Mouse (Mus musculus) kidney, embryonic 15.5 days (tissue): ENCODE data around the gene Tbcd. TPM values are rescaled to one million over a fixed set of nuclear protein-coding genes. Genes with fewer than 3 reads are reported as not detected.
A peak's percentile ranks its signal among the peaks of the same experiment; 100 is the strongest.

Experiments
- ATAC-seq: fragments of 200-750 bp; cut with Nextera tagmentation; replicated peaks from 2 replicates; pipeline ENCODE4 v1.8.0; 2017; ENCODE audit warnings: moderate TSS enrichment; ENCODE audit not compliant: low FRiP score
- H3K27ac ChIP-seq: fragments of 300-500 bp; sonication (generic); 2 replicates; pipeline ENCODE4 v1.5.1; 2015; ENCODE audit warnings: mild to moderate bottlenecking, inconsistent platforms
- H3K27me3 ChIP-seq: fragments of 300-500 bp; sonication (generic); 2 replicates; pipeline ENCODE4 v1.6.1; 2015; ENCODE audit warnings: inconsistent platforms
- H3K36me3 ChIP-seq: fragments of 300-500 bp; sonication (generic); 2 replicates; pipeline ENCODE4 v1.6.1; 2015; ENCODE audit warnings: inconsistent platforms
- H3K4me1 ChIP-seq: fragments of 300-500 bp; sonication (generic); 2 replicates; pipeline ENCODE4 v1.6.1; 2015; ENCODE audit warnings: inconsistent platforms
- H3K4me2 ChIP-seq: fragments of 300-500 bp; sonication (generic); 2 replicates; pipeline ENCODE4 v1.6.1; 2015; ENCODE audit warnings: moderate library complexity, mild to moderate bottlenecking, inconsistent platforms
- H3K4me3 ChIP-seq: fragments of 300-500 bp; sonication (generic); replicated peaks from 2 replicates; pipeline ENCODE4 v1.5.1; 2015; ENCODE audit warnings: mild to moderate bottlenecking, inconsistent platforms
- H3K9ac ChIP-seq: fragments of 300-500 bp; sonication (generic); 2 replicates; pipeline ENCODE4 v1.6.1; 2015; ENCODE audit warnings: mild to moderate bottlenecking, inconsistent platforms
- H3K9me3 ChIP-seq: fragments of 300-500 bp; sonication (generic); replicated peaks from 2 replicates; pipeline ENCODE4 v1.6.1; 2016; ENCODE audit warnings: inconsistent platforms
- WGBS: fragments of 180-500 bp; shearing (Covaris S2); methylation state at CpG from one replicate; pipeline ENCODE4 v1.1.7; 2015; ENCODE audit warnings: mixed read lengths; 5-methylcytosine and 5-hydroxymethylcytosine counted together
- polyA plus RNA-seq: library from polyadenylated mRNA; unstranded; fragments of >200 nt; fragmentation: Nextera tagmentation; extraction: Ambion mirVana; gene quantifications from 2 replicates; pipeline ENCODE4 v1.2.1, GENCODE M21; 2015

The Tbcd gene
- polyA plus RNA-seq, 1 experiment from 2014 or later, result 37.4 TPM

DNA sequence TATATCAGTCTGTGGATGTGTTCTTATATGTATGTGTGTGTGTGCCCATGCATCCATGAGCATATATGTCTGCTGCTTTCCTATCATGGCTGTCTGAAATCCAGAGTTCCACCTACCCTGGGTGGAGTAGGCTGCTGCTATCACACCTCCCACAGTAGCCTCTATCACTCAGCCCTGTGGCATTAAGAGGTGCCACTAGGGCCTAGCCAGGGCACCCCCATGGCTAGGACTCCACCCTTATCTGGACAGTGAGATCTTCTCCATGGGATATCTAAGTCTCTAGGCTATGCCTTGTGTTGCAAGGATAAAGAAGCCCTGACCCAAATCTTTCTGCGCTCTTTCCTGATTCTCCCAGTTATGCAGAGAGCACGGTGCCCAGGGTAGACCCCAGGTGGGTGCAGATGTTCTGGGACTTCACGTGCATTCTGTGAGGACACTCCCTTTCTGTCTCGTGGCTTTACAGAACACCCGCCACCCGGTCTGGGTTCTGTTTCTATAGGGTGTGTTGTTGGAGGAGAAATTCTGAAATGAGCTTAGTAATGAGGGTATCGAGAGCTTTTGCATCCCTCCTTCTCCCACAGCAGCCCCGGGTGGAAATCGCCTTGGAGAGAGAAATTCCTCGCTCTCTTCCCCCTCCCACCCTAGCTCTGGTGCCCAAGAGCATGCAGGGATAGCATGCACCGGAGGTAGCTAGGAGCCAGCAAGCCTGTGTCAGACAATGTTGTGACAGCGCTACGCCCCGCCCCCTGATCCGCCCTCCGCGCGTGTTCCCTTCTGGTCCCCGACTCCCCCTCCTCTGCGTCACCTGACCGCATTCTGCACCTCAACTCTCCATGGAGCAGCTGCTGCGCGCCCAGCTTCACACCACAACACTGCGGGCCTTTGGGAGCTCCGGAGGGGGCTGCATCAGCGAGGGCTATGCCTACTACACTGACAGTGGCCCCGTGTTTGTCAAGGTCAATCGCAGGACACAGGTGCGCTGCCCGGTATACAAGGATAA, 17.3 kb upstream of the Tbcd start, which contains the start of gene Fn3k:
Gene Fn3k, plus strand, starts transcription at position 758 of the 1,000 bp plus-strand sequence.
- H3K36me3 ChIP-seq, result peaks cover 14% of the 10 kb centered on the region
- 7% methylated on average over 26 of the region's 30 CpGs for WGBS
- peak within 1 kb of the TSS; percentile 67 for H3K4me2 ChIP-seq
- peaks cover 17% of the 10 kb centered on the region for H3K4me1 ChIP-seq
- H3K9me3 ChIP-seq, result no peaks in the 10 kb centered on the region
- H3K9ac ChIP-seq, result peak within 1 kb of the TSS; percentile 37; the same call in 1 of the 2 replicates
- H3K27ac ChIP-seq, result no peak within 1 kb of the TSS
- ATAC-seq, result peak; percentile 94
- no peaks in the 10 kb centered on the region for H3K27me3 ChIP-seq
- peak within 1 kb of the TSS; percentile 49 for H3K4me3 ChIP-seq

DNA sequence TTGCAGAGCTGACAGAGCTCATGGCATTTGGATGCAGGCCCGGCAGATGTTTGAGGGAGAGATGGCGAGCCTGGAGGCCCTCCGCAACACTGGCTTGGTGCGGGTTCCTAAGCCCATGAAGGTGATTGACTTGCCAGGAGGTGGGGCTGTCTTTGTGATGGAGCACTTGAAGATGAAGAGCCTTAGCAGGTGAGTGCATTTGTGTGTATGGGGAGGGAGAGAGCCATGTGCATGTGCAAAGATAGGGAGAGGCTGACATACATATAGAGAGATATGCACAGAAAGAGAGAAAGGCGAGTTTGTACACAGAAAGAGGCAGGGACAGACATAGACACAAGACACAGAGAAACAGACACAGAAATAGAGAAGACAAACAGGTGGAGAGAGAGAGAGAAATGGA, 14.5 kb upstream of the Tbcd start:
- Histone ChIP-seq H3K4me2 (no peak overlapping the region), H3K36me3 (no peaks in the 10 kb centered on the region), H3K9ac (no peak overlapping the region), H3K9me3 (no peaks in the 10 kb centered on the region), H3K27me3 (no peaks in the 10 kb centered on the region), H3K4me1 (peaks cover 17% of the 10 kb centered on the region), H3K27ac (no peak overlapping the region), H3K4me3 (no peak overlapping the region)
- WGBS, result 77% methylated on average over 5 of the region's 5 CpGs
- ATAC-seq, result no peak

DNA sequence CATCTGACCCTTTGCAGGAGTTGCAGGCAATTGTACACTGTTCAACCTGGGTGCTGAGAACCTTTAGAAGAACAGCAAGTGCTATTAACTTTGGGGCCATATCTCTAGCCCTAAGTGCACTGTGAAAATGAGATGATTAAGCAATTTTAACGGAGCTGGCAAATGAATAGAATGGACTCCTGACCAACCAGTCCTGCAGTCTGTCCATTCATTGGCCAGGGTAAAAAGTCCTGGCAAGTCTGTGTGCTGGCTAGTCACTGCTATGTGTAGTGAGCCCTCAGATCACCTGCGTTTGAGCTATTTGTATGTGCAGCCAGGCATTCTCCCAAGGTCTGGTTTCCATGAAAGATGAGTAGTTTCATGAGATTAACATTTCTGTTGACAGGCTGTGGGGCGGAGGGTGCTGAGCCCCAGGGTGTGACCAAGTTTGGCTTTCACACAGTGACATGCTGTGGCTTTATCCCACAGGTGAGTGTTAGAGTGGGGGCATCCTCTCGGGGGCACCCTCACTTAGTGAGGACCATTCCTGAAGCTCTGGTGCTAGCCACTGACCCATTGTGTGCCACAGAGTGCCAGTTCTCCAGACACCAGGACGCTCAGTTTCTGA, 12.0 kb upstream of the Tbcd start:
- Histone ChIP-seq H3K9me3 (no peaks in the 10 kb centered on the region), H3K36me3 (no peaks in the 10 kb centered on the region), H3K4me1 (peaks cover 8% of the 10 kb centered on the region), H3K27me3 (no peaks in the 10 kb centered on the region), H3K9ac (no peak overlapping the region), H3K4me2 (no peak overlapping the region), H3K27ac (no peak overlapping the region), H3K4me3 (no peak overlapping the region)
- ATAC-seq, result no peak
- WGBS, result 67% methylated on average over 5 of the region's 5 CpGs

DNA sequence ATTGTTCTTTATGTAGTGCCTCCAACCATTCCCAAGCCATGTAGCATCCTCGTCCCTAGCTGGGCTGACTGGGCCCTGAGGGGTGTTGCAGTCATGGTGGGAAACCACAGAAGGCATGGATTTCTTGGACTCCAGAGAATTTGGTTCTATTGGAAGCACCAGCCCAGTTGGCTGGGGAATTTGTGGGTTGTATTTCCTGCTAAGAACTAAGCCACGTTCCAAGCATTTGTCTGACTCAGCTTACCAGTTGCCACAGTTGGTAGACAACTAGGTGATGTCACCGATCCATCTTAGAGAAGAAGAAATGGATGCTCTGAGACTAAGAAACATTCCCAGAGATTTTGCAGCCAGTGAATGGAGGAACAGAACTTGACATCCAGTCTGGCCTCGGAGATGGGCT, 10.1 kb upstream of the Tbcd start:
- Histone ChIP-seq H3K27ac (no peak overlapping the region), H3K4me2 (no peak overlapping the region), H3K27me3 (no peaks in the 10 kb centered on the region), H3K4me3 (no peak overlapping the region), H3K4me1 (0 out of 2 replicates have a peak, but pooled peaks cover 4% of the 10 kb centered on the region), H3K36me3 (no peaks in the 10 kb centered on the region), H3K9ac (no peak overlapping the region), H3K9me3 (no peaks in the 10 kb centered on the region)
- ATAC-seq, result no peak
- 86% methylated on average over 4 of the region's 4 CpGs for WGBS

DNA sequence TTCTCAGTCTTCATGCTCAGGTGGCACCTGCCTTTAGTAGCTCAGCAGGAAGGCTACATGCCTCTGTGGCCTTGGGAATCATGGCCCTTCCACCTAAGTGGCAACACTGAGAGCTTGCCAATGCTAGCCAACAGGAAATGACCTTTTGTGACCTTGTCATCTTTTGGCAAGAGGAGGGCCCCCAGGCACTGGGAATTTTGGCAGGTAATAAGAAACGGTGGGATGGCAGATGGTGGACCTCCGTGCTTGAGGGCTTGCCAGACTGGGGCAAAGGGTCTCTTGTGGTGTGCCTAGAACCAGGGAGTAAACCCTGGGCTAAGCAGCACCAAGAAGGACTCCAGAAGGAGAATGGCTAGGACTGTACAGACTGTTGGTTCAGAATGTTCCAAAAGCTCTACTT, 9.7 kb upstream of the Tbcd start:
- ATAC-seq, result no peak
- Histone ChIP-seq H3K9ac (no peak overlapping the region), H3K27me3 (no peaks in the 10 kb centered on the region), H3K4me2 (no peak overlapping the region), H3K36me3 (no peaks in the 10 kb centered on the region), H3K9me3 (no peaks in the 10 kb centered on the region), H3K4me1 (0 out of 2 replicates have a peak, but pooled peaks cover 4% of the 10 kb centered on the region), H3K27ac (no peak overlapping the region), H3K4me3 (no peak overlapping the region)
- 54% methylated on average over 2 of the region's 2 CpGs for WGBS

DNA sequence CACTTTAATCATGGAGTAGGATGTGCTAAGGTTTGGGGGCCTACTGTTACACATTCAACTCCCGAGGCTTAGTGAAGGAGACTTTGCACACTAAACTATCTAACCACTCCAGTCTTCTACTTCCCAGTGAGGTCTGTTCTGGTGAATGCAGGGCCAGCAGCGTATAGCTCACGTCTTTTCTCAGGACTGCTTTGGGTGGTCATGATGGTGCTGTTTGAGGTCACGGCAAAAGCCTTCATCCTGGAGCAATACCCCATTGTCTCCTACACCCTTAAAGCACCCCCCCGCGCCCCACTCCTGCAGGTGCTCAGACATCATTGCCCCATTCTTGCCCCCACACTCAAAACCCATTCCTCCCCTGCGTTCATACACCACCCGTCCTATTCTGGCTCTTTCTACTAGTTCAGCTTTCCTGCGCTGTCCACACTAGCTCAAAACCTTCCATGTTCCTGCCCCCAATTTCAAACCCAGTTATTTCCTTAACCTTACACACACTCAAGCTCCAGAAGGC, 478 bp upstream of the Tbcd start:
- Histone ChIP-seq H3K4me3 (peak overlapping the region; percentile 78), H3K9me3 (no peaks in the 10 kb centered on the region), H3K27me3 (no peaks in the 10 kb centered on the region), H3K4me1 (peaks cover 14% of the 10 kb centered on the region), H3K4me2 (peak overlapping the region; percentile 70), H3K36me3 (0 out of 2 replicates have a peak, but pooled peaks cover 9% of the 10 kb centered on the region), H3K27ac (0 out of 2 replicates have a peak overlapping the region, but pooled peaks have one; percentile 42), H3K9ac (peak overlapping the region; percentile 56; the same call in 1 of the 2 replicates)
- 14% methylated on average over 9 of the region's 9 CpGs for WGBS
- no peak; the same call in none of the 2 replicates for ATAC-seq

DNA sequence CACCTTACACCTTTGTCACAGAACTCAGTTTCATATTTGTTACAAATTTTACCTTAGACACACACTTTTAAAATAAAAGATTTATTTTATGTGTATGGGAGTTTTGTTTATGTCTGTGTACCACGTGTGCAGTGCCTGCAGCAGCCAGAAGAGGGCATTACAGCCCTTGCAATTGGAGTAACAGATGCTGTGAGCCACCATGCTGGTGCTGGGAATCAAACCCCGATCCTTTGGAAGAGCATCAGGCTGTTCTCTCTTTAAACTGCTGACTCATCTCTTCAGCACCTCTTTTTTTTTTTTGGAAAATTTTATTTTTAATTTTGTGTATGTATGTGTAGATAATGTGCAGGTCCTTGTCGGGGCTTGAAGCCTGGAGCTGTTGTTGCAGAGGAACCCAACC, 6.1 kb downstream of the Tbcd start:
- peaks cover 57% of the 10 kb centered on the region for H3K36me3 ChIP-seq
- H3K27me3 ChIP-seq, result no peaks in the 10 kb centered on the region
- no peaks in the 10 kb centered on the region for H3K9me3 ChIP-seq
- H3K27ac ChIP-seq, result no peak overlapping the region
- WGBS, result 90% methylated on average over 3 of the region's 3 CpGs
- H3K4me1 ChIP-seq, result peaks cover 5% of the 10 kb centered on the region; the same call in 1 of the 2 replicates
- H3K4me3 ChIP-seq, result no peak overlapping the region
- H3K9ac ChIP-seq, result no peak overlapping the region
- no peak for ATAC-seq
- H3K4me2 ChIP-seq, result no peak overlapping the region

DNA sequence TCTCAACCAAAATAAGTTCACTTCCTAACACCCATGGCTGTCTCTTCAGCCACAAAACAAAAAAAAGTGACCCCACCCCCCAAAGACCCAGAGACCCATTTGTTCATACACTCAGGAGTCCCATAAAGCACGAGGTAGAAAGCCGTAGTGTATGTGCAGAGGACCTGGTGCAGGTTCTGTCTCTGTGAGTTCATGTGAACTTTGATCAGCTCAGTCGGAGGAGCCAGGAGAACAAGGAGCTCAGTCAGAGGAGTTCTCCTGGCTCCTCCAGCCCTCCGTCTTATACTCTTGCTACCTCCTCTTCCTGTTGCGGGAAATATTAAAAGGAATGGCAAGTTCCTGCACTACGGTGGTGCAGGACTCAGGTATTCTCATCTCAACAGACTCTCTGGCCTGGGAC, 15.7 kb downstream of the Tbcd start:
- Histone ChIP-seq H3K4me1 (no peaks in the 10 kb centered on the region), H3K27ac (no peak overlapping the region), H3K27me3 (no peaks in the 10 kb centered on the region), H3K4me2 (no peak overlapping the region), H3K9ac (no peak overlapping the region), H3K9me3 (no peaks in the 10 kb centered on the region), H3K36me3 (peaks cover 38% of the 10 kb centered on the region), H3K4me3 (no peak overlapping the region)
- ATAC-seq, result no peak
- 90% methylated on average over 6 of the region's 6 CpGs for WGBS

DNA sequence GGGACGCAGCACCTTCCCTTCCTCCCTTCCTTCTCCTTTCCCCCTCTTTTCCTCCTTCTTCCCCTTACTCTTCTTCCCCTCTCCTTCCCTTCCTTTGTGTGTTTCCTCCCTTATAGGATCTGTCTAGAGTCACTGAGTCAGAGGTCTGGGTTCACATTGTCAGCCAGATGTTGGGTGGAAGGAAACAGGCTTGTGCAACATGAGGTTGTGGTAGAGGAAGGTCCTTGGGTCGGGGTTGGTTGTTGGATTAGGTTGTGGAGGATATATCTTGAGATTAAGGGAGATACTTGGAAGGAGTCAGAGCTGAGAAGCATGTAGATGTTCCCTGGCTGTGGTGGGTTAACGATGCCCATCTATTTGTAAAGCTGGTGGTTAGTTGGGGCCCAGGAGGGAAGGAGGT, 23.1 kb downstream of the Tbcd start:
- 76% methylated on average over 3 of the region's 3 CpGs for WGBS
- no peak for ATAC-seq
- H3K4me3 ChIP-seq, result no peak overlapping the region
- no peak overlapping the region for H3K4me2 ChIP-seq
- H3K27me3 ChIP-seq, result no peaks in the 10 kb centered on the region
- no peak overlapping the region for H3K9ac ChIP-seq
- peaks cover 19% of the 10 kb centered on the region for H3K36me3 ChIP-seq
- H3K9me3 ChIP-seq, result no peaks in the 10 kb centered on the region
- no peaks in the 10 kb centered on the region for H3K4me1 ChIP-seq
- H3K27ac ChIP-seq, result no peak overlapping the region

DNA sequence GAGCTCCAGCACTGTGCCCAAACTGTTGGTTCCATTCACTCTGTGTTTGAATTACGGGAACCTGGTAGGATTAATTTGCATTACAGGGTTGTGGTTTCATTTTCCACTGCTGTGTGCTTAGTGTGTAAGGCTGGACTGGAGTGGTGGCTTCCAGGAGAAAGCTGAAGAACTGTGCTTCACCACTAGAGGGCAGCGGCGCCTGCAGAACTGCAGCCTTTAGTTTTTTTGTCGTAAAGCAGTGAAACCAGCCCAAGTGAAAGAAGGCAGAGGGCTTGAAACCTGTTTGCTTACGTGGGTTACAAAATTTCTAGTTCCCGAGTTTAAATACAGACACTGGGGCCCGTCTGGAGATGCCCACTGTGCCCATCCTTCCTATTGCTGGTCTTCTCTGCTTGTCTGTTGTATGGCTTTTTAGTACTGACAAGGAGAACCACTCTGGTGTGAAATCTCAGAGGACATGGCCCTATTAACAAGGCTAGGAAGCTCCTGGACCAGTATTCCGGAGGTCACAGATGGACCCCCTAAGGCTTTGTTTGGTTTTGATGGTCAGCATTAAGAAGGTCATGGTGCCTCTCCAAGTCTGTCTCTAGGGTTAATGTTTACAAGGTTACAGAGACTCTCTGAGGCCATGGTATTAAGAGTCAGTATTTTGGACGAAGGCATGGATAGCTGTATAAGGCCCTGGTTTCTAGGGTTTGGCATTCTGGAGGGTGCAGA, 24.1 kb downstream of the Tbcd start:
- 34% methylated on average over 9 of the region's 9 CpGs for WGBS
- Histone ChIP-seq H3K4me2 (no peak overlapping the region), H3K27me3 (no peaks in the 10 kb centered on the region), H3K4me3 (no peak overlapping the region), H3K9me3 (no peaks in the 10 kb centered on the region), H3K4me1 (no peaks in the 10 kb centered on the region), H3K9ac (no peak overlapping the region), H3K36me3 (peaks cover 19% of the 10 kb centered on the region), H3K27ac (no peak overlapping the region)
- ATAC-seq, result no peak

DNA sequence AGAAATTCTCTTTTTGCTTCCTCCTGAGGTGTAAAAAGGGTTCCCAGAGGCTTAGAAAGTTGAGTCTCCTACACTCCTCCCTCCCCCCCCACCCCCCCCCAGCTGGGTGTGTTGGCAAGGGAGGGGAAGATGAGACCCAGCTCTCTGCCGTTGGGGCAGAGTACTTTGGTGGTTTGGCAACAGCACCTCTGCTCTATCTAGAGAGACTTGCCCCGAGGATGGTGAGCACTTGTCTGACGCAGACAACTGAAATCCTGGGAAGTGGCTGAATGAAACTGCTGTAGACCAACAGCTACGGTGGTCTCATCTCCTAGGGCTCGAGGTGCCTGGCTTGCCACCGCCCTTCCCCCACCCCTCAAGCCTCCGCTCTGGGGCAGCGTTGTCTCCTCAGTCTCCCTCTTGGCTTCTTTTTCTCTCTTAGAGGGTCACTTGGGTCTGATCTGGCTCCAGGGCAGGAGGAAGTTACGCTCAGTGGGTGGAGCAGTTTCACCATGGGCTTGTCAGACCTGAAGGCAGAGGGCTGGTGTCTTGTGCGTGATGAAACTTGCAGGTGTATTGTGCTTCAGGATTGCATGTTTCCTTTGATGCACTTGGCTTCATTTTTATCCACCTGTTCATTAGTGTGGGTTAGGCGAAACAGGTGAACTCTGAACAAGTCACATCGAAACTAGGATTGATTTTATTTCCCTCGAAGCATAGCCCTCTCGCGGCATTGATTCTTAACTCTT, 27.9 kb downstream of the Tbcd start:
- no peak overlapping the region for H3K4me3 ChIP-seq
- peaks cover 19% of the 10 kb centered on the region for H3K36me3 ChIP-seq
- H3K27ac ChIP-seq, result no peak overlapping the region
- no peak overlapping the region for H3K4me2 ChIP-seq
- no peak for ATAC-seq
- H3K27me3 ChIP-seq, result no peaks in the 10 kb centered on the region
- WGBS, result 89% methylated on average over 15 of the region's 15 CpGs
- H3K9me3 ChIP-seq, result no peaks in the 10 kb centered on the region
- no peak overlapping the region for H3K9ac ChIP-seq
- H3K4me1 ChIP-seq, result no peaks in the 10 kb centered on the region
